Mouse (Mus musculus) frontal cortex, postnatal 10 days (tissue): ENCODE data around the gene Ccdc141.

ENCODE experiments used
- DNase-seq, 2 experiments: peaks; one replicate each; pipeline ENCODE4 v3.0.0; 2022; ENCODE audit warnings: low spot score in 2 of 2, mixed read lengths in 1 of 2

Ccdc141 gene

DNA sequence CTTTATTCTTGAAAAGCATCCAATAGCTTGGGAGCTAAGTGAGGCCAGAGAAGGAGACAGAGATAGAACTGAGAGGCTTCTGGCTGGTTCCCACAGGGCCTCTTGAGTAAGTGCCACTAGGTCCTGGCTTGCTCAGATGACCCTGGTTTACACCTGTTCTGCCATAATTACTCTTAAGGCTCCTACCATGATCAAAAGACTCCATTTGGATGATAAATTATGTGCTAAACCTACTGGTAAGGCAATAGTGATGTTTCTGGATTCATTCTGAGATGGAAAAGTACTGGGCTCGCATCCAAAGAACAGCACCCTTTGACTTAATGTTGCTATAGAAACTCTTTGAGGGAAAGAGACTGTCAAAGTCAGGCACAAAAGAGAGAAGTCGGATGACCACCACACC, 3.9 kb upstream of the Ccdc141 start:
- no peak for DNase-seq

DNA sequence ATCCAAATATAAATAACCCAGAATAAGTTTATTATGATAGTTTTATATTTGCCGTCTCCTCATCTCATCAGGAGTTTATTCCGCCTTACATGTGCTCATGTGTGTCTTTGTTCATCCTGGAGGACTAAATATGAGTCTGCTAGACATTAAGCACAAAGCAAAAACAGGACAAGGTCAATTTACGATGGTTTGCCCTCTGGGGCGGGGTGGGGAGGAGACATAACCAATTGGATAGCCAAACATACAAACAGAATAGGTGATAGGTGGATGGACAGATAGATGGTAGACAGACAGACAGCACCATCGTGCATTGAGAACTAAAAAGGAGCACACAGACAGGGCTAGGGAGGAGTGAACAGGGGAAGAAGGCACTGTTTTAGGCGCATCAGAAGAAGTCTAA, 3.4 kb upstream of the Ccdc141 start:
- DNase-seq: no peak

DNA sequence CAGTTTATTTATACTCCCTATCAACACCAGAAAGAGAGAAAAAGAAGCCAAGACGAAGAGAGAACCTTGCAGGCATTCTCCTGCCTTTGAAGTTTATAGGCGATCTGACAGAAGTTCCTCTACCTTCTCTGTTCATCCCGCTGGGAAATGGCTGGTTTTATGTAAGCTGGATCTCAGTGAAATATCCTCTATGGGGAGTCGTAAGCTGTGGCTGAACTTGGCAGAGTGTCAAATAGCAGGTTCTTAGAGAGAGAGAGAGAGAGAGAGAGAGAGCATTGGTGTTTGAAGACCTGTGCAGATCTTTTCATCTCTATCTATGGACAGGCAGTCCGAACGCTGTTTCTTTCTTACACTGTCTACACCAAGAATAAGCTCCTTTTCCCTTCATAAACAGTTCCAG, 2.9 kb upstream of the Ccdc141 start:
- no peak for DNase-seq

DNA sequence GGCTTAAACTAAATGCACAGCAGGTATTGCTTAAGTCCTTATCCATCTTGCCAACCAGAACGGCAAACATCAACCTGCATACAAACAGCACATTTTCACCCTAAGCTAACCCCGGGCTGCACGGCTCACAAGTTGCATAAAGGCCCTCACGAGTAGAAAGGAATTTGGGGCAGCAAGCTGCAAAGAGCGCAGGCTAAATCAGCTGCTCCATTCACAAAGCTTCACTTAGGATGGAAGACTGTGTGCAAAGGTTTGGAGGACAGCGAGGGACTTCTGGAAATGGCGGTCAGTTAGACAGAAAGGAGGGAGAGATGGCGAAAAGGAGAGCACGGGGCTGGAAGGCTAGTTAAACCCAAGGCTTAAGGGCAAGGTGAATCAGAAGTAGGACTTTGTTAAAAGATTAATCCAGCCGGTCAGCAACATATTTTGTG, 1.8 kb upstream of the Ccdc141 start:
- DNase-seq: no peak

DNA sequence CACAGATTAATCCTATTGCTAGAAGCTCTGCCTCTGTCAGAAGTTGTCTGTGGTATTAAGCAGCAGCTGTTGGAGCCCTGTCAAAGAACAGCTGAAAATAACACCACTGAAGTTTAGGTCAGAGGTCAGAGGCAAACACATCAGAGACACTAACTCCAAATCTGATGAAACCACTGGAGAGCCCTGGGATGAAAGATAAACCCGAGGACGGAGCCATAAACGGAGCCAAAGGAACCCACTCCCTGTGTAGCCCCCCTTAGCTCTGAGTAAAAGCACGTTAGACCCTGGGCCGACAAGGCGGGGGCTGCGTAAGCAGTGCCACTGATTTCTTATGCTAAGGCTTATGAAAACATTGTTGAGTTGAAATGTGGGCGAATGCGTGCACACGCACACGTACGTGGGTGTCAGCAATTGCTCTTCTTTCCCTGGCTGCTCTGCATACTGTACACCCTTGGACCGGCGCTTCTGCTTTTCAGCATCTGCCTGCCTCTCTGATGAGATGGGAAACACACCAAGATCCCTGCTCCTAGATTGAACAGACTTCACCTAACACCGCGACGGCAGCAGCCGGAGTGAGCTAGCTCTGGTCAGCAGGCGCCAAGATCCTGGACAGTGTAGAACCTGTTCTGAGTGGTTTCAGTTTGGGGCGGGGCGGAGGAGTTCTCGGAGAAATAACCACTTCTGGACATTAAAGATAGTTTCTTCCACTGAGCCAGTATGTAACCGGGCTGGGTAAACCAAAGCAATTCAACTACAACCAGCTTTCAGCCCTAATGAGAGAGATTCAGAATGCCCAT, 1.2 kb upstream of the Ccdc141 start:
- no peak for DNase-seq

DNA sequence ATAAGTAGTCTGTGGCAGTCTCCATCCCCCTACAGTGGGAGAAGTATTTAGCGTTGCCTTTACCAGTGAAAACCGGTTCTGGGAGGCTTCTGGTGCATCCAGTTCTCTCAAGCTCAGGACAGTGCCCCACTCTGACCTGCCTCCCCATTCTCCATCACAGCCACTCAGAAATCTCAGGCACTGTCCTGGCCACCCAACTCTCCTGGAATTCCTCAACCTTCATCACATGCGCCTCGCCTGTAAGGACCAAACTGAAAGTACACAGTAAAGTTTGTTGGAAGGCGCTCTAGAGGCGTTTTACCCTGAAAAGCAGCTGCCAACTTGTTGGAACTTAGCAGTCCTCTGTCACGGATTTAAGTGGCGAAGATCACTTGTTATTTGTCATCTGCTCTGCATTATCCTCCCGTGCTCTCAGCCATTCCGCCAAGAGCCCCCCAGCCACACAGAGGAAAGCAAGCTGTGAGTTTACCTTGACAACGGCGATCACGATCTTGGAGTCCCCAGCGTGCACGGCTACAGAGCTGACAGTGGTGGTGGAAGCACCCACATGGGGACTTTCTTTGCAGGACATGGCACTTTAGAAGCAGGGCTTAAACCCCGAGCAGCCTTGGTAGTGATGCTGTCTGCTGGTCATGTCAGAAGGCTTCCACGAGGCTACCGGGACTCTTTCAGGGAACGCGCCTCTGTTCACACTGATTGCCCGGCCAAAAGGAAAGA, 362 bp downstream of the Ccdc141 start:
- DNase-seq: no peak

DNA sequence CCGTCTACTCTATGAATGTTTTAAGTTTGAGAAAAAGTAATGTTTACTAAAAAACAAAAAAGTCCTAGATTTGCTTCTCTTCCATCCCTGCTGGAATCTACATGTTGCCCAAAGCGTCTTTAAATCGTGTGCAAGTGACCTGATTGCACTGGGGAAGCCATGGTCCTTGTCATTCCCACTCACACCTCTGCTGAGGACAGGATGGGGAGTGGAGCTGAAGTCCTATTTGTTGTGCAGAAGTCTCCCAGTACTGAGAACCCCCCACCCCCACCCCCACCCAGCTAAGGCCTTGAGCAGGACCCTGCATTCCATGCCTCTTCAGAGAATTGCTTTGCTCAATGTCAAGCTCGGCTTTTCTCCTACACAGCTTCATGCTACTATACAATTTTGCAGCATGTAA, 1.2 kb downstream of the Ccdc141 start:
- no peak for DNase-seq

DNA sequence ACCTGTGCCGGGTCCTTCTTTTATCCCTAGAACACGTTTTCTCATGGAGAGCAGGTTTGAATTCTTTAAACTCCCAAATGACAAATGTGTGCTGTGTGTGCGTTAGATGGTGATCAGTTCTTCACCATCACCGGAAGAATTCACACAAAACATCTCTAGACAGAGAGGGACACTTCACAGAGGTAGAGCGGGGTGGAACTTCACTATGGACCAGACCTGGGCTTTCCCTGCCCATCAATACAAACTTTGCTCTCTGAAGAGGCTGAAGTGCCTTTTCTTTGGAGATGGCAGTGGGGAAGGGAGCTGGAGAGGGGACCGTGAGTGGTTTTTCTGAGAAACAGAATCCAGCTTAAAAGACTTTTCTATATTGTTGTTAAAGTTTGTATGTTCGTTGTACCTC, 1.7 kb downstream of the Ccdc141 start:
- no peak for DNase-seq

DNA sequence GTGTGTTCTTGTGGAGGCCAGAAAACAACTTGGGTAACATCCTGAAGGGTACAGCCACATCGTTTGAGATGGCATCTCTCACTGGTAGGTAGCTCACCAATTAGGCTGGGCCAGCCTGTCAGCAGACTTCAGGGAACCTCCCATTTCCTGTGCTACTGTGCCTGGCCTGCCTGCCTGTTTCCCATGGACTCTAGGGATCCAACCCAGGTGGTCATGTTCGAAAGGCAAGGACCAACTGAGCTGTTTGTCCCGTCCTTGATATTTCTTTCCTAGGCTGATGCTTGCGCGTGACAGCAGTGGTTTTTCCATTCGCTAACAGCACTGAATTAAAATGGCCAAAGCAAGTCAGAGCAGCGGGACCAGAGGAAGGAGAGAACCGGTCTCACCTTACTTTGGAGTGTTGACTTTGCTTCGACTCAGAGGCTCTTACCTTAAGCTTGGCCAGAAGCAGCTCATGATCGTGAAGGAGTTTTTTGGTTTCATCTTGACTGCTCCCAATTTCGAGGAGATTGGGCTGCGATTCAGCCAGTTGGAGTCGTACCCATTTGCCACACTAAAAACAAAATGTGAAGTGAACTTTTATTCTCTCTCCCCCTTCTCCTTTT, 2.3 kb downstream of the Ccdc141 start:
- no peak for DNase-seq

DNA sequence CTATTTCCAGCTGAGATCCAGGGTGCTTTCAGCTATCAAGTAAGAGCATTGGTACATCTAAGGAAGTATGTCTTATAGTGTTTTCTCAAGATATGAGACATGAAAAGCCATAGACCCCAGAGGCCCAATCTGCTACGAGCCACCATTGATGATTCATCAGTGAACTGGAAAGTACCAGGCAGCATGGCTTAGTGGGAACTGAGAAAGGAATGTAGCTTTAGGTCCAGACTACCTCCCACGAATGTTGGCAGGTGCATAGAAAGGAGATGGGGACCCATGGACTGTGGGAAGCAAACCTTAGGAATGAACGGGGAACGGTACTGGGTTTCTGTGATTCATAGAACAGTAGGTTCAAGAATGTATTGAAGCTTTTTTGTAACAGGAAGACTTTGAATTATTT, 4.1 kb downstream of the Ccdc141 start:
- DNase-seq: no peak

DNA sequence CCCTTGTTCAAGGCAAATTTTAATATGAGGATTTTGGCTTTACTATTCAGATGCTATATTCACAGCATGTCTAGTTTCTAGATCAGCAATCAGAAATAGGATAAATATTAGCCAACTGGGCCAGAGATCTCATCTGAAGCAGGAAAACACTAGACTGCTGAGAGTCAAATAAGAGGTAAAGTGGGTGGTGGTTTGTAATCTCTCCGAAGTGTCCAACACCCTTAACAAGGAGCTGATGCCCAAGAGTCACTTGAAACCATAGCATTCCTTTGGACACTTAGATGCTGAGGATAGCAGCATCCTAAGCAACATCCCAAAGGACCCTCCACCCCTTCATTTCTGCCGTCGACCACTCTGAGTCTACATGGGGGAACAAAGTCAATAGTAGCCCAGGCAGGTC, 5.8 kb downstream of the Ccdc141 start:
- DNase-seq: no peak

DNA sequence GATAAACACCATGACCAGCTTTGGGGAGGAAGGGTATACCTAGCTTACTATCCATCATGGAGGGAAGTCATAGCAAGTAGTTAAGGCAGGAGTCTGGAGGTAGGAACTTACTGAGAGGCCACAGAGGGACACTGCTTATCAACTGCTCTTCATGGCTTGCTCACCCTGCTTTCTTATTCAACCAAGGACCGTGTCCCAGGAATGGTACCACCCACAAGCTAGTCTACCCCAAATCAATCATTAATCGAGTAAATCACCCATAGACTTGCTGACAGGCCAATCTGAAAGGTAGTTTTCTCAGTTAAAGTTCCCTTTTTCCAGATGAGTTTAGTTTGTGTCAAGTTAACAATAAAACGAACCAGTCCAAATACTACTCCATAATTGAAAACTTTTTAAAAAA, 7.1 kb downstream of the Ccdc141 start:
- DNase-seq: no peak

DNA sequence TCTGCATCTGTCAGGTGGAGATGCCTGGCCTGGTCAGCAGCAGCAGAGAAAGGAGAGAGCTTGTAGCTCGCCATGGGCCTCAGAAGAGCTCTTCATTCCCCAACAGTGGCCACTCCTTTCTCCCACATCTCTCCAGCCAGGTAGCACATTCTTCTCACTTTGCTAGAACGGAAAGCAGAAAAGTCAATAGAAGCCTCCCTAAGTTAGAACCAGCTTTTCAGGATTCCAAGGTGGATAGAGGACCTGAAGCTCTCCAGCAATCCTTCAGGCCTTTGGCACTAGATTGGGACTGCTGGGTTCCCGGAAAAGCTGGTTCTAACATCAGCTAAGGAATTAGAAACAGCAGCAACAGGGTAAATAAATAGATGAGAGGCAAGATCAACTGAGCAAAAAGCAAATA, 8.3 kb downstream of the Ccdc141 start:
- no peak for DNase-seq

DNA sequence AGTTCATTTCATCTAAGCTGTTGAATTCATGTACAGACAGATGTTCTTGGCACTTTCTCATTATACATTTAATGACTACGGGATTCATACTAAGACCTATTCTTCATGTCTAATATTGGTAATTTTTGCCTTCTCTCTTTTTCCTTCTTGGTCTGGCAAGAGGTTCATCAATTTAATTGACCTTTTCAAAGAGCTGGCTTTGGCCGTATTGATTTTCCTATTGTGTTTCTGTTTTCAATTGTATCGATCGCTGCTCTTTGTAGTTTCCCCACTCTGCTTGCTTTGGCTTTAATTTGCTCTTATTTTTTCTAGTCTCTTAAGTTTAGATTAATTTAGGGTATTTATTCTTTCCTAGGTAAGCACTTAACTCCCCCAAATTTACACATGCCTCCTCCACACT, 12.9 kb downstream of the Ccdc141 start:
- DNase-seq: no peak

DNA sequence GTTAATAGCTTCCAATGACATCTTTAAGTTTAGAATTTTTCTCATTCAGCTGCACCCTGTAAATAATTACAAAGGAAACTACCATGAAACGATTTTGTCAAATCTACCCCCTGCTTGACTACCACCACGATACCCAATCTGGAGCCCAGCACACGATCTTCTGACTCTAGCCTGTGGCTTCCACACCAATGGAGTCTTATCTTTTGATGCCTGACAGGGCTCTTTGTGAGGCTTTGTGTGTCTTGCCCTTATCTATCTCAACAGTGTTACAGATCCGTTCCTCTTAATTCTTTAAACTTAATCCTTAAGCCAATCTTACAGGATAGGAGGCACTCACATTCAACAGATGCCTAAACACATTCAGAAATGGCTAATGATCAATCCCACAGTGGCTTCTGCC, 16.4 kb downstream of the Ccdc141 start:
- no peak for DNase-seq

DNA sequence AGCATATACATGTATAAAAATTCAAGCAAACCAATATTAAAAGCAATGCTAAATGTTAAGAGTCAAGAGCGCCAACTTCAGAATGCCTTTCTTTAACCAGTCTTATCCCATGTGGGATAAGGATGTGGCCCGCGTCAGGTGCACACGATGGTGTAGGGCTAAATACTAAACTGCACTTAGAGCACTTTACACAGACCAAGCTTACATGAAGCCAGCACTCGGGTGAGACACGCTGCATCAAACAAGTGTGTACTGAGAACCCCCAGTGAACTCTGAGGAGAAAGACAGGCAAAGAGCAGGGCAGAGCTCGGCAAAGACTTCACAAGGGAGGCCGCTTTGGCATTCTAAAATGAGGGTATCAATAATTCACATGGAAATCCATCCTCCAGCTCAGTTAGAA, 19.2 kb downstream of the Ccdc141 start:
- no peak for DNase-seq

DNA sequence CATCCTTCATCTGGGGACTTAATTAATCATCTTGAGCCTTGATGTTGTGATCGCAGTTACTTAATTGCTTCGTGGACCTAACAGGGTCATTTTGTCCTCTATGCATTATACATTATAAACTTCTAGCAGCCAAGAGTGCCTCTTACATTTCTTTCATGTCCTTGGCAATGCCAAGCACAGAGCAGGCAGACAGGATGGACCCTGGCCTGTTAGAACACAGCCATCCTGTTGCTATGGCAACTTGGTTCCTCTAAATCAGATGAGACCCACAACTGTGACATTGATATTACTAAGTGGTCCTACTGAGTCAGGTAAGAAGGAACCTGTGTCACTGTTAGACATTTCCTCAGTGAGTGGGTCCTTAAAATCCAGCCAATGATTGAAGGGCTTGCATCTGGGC, 20.9 kb downstream of the Ccdc141 start:
- no peak for DNase-seq

DNA sequence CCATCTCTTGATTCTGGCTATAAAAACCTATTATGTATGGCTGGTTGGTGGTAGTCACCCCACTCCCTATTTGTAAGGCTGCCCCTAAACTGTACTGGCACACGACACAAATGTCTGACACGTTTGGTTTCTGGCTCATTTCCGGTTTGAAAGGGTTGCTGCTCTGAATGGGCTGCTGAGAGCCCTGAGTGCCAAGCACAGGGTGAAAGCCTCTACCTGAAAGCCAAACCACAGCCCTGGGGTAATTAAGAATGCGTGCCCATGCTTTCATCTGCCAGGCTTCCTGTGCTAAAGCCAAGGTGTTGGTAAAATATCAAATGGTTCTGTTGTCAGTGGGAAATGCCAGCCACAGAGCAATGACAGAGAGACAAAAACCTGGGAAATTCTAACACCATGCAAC, 22.2 kb downstream of the Ccdc141 start:
- no peak for DNase-seq

DNA sequence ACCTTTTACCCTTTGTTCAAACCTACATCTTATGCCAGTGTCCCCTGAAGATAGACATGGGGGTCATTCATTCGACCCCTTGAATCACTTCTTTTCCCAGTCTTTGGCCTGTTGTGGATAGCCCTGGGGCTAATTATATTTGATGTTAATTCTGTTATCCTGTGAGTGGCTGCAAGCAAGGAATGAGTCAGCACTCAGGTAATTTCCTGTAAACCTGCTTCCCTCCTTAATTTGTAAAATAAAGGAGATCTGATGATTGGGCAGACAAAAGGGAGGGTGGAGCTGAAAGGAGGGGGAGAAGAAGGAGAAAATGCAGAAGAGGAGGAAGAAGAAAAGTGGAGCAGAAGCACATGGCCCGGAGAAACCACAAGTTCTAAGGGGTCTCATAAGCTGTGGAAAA, 23.5 kb downstream of the Ccdc141 start:
- no peak for DNase-seq

DNA sequence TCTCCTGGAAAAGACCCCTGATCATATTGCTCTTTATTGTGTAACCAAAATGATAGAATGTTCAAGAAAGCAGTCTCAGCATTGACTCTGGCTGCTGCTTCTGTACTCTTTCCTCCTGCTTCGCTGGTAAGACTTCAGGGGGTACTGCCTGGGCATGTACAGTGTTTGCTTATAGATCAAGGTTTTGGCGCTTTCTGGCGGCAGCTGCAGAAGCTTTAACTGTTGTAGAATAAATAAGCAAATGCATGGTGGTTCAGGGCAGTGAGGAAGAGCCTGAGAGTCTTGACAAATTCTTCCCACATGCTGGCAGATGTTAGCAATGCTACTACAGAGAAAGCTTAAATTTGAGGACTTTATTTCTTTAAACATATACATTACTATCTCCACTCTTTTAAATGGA, 24.1 kb downstream of the Ccdc141 start:
- no peak for DNase-seq

DNA sequence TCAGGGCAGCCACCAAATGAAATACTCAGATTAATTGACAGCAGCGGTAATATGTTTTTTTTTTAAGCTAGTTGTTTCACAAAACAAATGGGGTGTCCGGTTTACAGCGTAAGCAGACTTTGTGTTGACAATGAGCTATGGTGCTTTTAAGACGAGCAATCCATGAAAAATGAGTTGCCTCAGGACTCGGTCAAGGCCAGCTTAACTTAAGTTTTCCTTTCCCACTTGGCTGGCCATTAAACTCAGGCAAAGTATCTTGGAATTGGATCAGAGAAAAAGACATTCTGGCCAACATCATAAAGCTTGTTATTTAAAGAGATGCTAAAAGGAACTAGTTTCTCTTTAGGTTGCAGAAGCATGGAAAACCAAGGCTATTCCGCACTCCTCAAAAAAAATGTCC, 26.9 kb downstream of the Ccdc141 start:
- DNase-seq: no peak

DNA sequence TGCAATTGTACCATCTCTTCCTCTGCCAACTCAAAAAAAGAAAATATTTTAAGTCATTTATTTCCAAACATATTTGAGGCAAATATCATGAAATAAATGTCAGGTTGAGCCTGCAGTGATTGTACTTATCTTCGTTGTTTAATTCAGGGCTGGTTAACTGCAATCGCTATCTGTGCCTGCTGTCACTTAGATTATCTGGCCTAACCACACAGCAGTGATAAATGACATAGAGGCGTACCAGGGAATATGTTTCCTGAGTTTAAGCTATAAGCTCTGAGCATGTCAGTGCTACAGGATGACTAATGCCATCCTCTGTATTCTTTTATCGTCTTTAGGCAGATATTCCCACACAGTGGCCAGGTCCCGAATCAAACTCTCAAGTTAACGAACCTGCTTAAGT, 31.6 kb downstream of the Ccdc141 start:
- no peak for DNase-seq

DNA sequence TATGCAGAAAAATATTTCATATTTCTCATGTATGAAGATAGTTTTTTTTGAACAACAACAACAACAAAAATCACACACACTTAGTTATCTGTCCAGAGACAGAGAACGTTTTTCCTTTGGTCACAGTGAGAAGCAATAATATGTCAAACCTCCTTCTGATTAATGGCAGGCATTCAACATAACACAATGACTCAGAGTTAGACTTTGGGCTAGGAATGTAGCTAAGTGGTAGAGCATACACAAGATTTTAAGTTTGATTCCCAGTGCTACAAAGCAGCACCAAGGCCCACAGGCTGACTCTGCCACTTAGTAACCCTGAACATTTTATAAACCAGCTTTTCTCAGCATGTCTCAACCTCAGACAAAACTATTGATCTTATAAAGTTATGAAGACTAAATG, 35.5 kb downstream of the Ccdc141 start:
- DNase-seq: no peak
